Mouse (Mus musculus) gastrocnemius, postnatal 10 days (tissue): ENCODE measurements around the gene Rbmx. TPM values are rescaled to one million over a fixed set of nuclear protein-coding genes. Genes with fewer than 3 reads are reported as not detected.

Experiments used
- DNase-seq: peaks from one replicate; pipeline ENCODE4 v3.0.0; 2021; ENCODE audit warnings: mixed read lengths
- long read RNA-seq, 2 experiments: library from polyadenylated mRNA; stranded (forward); transcript quantifications; one replicate each; pipeline ENCODE4 v2.0.0; 2021
- total RNA-seq, 2 experiments: library from RNA; stranded (reverse); gene quantifications; 2 replicates each; pipeline ENCODE4 v1.2.3; 2021

Rbmx gene
- 10 to 100 TPM; 36.7 to 41.6 TPM for total RNA-seq
- long read RNA-seq, experiment 1, transcript Rbmx-205 (10 exons, 2,139 nt), result major isoform, 8 of 47 reads
- long read RNA-seq, experiment 1, transcript Rbmx-202 (9 exons, 2,108 nt), result minor isoform, 7 of 47 reads
- long read RNA-seq, experiment 1, partial matches to known transcripts, result 24 of 47 reads
- long read RNA-seq, experiment 1, other reads (novel, unspliced or antisense), result 7 of 47 reads
- long read RNA-seq, experiment 2, transcript Rbmx-202 (9 exons, 2,108 nt), result major isoform, 6 of 34 reads
- long read RNA-seq, experiment 2, partial matches to known transcripts, result 22 of 34 reads
- long read RNA-seq, experiment 2, other reads (novel, unspliced or antisense), result 5 of 34 reads

GRCm38 (mm10) chrX:57392367-57393246 is at the start of gene Rbmx:
TSS of gene Rbmx (minus strand) at chrX:57393036.
- peak; percentile 74 for DNase-seq

GRCm38 (mm10) chrX:57433897-57434296 is 41.1 kb upstream of the Rbmx start:
- DNase-seq, result no peak

- no peak for DNase-seq
Measured at GRCm38 (mm10) chrX:57431610-57432009, 38.8 kb upstream of the Rbmx start.

- no peak for DNase-seq
Measured at GRCm38 (mm10) chrX:57408769-57409168, 15.9 kb upstream of the Rbmx start, which contains the start of gene Gm364. TSS of gene Gm364 (plus strand) at chrX:57409154.

- no peak for DNase-seq
Measured at GRCm38 (mm10) chrX:57403651-57404050, 10.8 kb upstream of the Rbmx start.

- no peak for DNase-seq
Measured at GRCm38 (mm10) chrX:57401388-57401787, 8.6 kb upstream of the Rbmx start.

GRCm38 (mm10) chrX:57393412-57393811 is 576 bp upstream of the Rbmx start:
- DNase-seq, result no peak

- no peak for DNase-seq
Measured at GRCm38 (mm10) chrX:57380915-57381314, 11.9 kb downstream of the Rbmx start.

- DNase-seq, result no peak
Measured at GRCm38 (mm10) chrX:57378579-57378978, 14.3 kb downstream of the Rbmx start.

- no peak for DNase-seq
Measured at GRCm38 (mm10) chrX:57377096-57377495, 15.7 kb downstream of the Rbmx start.

GRCm38 (mm10) chrX:57374029-57374428 is 18.8 kb downstream of the Rbmx start:
- DNase-seq, result no peak

- no peak for DNase-seq
Measured at GRCm38 (mm10) chrX:57373543-57373942, 19.3 kb downstream of the Rbmx start.

- DNase-seq, result no peak
Measured at GRCm38 (mm10) chrX:57372965-57373364, 19.9 kb downstream of the Rbmx start.

- DNase-seq, result no peak
Measured at GRCm38 (mm10) chrX:57364891-57365569, 27.8 kb downstream of the Rbmx start.

- no peak for DNase-seq
Measured at GRCm38 (mm10) chrX:57359316-57359715, 33.5 kb downstream of the Rbmx start.

- DNase-seq, result no peak
Measured at GRCm38 (mm10) chrX:57339220-57339619, 53.6 kb downstream of the Rbmx start.

GRCm38 (mm10) chrX:57338371-57339211 is 54.2 kb downstream of the Rbmx start, which contains the start of gene Arhgef6:
TSS of gene Arhgef6 (minus strand) at chrX:57338729.
- DNase-seq, result peak; percentile 13

GRCm38 (mm10) chrX:57337582-57337981 is 55.3 kb downstream of the Rbmx start:
- DNase-seq, result no peak

GRCm38 (mm10) chrX:57336958-57337357 is 55.9 kb downstream of the Rbmx start:
- DNase-seq, result no peak

- no peak for DNase-seq
Measured at GRCm38 (mm10) chrX:57335313-57335712, 57.5 kb downstream of the Rbmx start.
